Mouse (Mus musculus) intestine, postnatal 0 days (tissue): ENCODE data around the gene Epha4. TPM values are rescaled to one million over a fixed set of nuclear protein-coding genes. Genes with fewer than 3 reads are reported as not detected.

Experiments used
- ATAC-seq: fragments of 200-750 bp; cut with Nextera tagmentation; 2 replicates; pipeline ENCODE4 v1.8.0; 2017; ENCODE audit warnings: mild to moderate bottlenecking, moderate TSS enrichment, moderate library complexity
- H3K27ac ChIP-seq: fragments of 300-500 bp; sonication (generic); 2 replicates; pipeline ENCODE4 v1.5.1; 2014; ENCODE audit warnings: mild to moderate bottlenecking, low read depth, low read length, moderate library complexity
- H3K27me3 ChIP-seq: fragments of 300-500 bp; sonication (generic); replicated peaks from 2 replicates; pipeline ENCODE4 v1.6.1; 2014; ENCODE audit warnings: low read length, mixed read lengths; ENCODE audit not compliant: control insufficient read depth, insufficient read depth
- H3K36me3 ChIP-seq: fragments of 300-500 bp; sonication (generic); 2 replicates; pipeline ENCODE4 v1.6.1; 2014; ENCODE audit warnings: mild to moderate bottlenecking, moderate library complexity; ENCODE audit not compliant: control insufficient read depth, insufficient read depth
- H3K4me1 ChIP-seq: fragments of 300-500 bp; sonication (generic); replicated peaks from 2 replicates; pipeline ENCODE4 v1.6.1; 2014; ENCODE audit warnings: antibody characterized with exemption, low read length, mixed read lengths; ENCODE audit not compliant: control insufficient read depth, insufficient read depth
- H3K4me2 ChIP-seq: fragments of 300-500 bp; sonication (generic); replicated peaks from 2 replicates; pipeline ENCODE4 v1.6.1; 2014; ENCODE audit warnings: low read depth, mild to moderate bottlenecking, moderate library complexity
- H3K4me3 ChIP-seq: fragments of 300-500 bp; sonication (generic); 2 replicates; pipeline ENCODE4 v1.5.1; 2014; ENCODE audit warnings: low read depth, low read length
- H3K9ac ChIP-seq: fragments of 300-500 bp; sonication (generic); 2 replicates; pipeline ENCODE4 v1.6.1; 2014; ENCODE audit warnings: mild to moderate bottlenecking, low read depth, low read length
- H3K9me3 ChIP-seq: fragments of 300-500 bp; sonication (generic); 2 replicates; pipeline ENCODE4 v1.6.1; 2016; ENCODE audit warnings: mixed run types; ENCODE audit not compliant: control insufficient read depth
- CTCF ChIP-seq: sonication (generic); IDR thresholded peaks from 2 replicates; pipeline ENCODE4 v1.5.1; 2016; ENCODE audit warnings: low read depth, mild to moderate bottlenecking, control low read depth, antibody characterized with exemption, moderate library complexity
- WGBS: fragments of 180-500 bp; shearing (Covaris S2); extraction: QIAGEN DNeasy Blood & Tissue Kit; methylation state at CpG from one replicate; pipeline ENCODE4 v1.1.7; 2014; 5-methylcytosine and 5-hydroxymethylcytosine counted together
- polyA plus RNA-seq: library from polyadenylated mRNA; unstranded; fragments of >200 nt; fragmentation: Nextera tagmentation; extraction: Ambion mirVana; gene quantifications from 2 replicates; pipeline ENCODE4 v1.2.1, GENCODE M21; 2015

The Epha4 gene
- polyA plus RNA-seq, 1 experiment from 2014 or later, result 1.5 TPM

- Histone ChIP-seq H3K27ac (no peak overlapping the region), H3K36me3 (0 out of 2 replicates have a peak, but pooled peaks cover 6% of the 10 kb centered on the region), H3K27me3 (no peaks in the 10 kb centered on the region), H3K9me3 (no peaks in the 10 kb centered on the region), H3K4me3 (no peak overlapping the region), H3K4me2 (no peak overlapping the region), H3K9ac (no peak overlapping the region), H3K4me1 (no peaks in the 10 kb centered on the region)
- no peak for ATAC-seq
- no peak for TF ChIP-seq CTCF
- WGBS, result 90% methylated on average over 6 of the region's 6 CpGs
Observed at GRCm38 (mm10) chr1:77391590-77391989, 123.3 kb downstream of the Epha4 start.

GRCm38 (mm10) chr1:77389069-77389468, 125.8 kb downstream of the Epha4 start:
- H3K4me1 ChIP-seq, result no peaks in the 10 kb centered on the region
- no peak overlapping the region for H3K4me3 ChIP-seq
- TF ChIP-seq CTCF, result no peak
- H3K27ac ChIP-seq, result no peak overlapping the region
- H3K4me2 ChIP-seq, result no peak overlapping the region
- no peaks in the 10 kb centered on the region for H3K27me3 ChIP-seq
- 97% methylated on average over 2 of the region's 2 CpGs for WGBS
- H3K9me3 ChIP-seq, result no peaks in the 10 kb centered on the region
- H3K36me3 ChIP-seq, result 0 out of 2 replicates have a peak, but pooled peaks cover 6% of the 10 kb centered on the region
- no peak overlapping the region for H3K9ac ChIP-seq
- no peak for ATAC-seq

GRCm38 (mm10) chr1:77388556-77388955, 126.3 kb downstream of the Epha4 start:
- no peak for TF ChIP-seq CTCF
- WGBS, result 72% methylated on average over 4 of the region's 4 CpGs
- no peaks in the 10 kb centered on the region for H3K9me3 ChIP-seq
- H3K36me3 ChIP-seq, result 0 out of 2 replicates have a peak, but pooled peaks cover 6% of the 10 kb centered on the region
- no peak for ATAC-seq
- H3K4me2 ChIP-seq, result no peak overlapping the region
- H3K4me3 ChIP-seq, result no peak overlapping the region
- H3K9ac ChIP-seq, result no peak overlapping the region
- H3K27me3 ChIP-seq, result no peaks in the 10 kb centered on the region
- no peak overlapping the region for H3K27ac ChIP-seq
- H3K4me1 ChIP-seq, result no peaks in the 10 kb centered on the region

- no peak overlapping the region for H3K4me3 ChIP-seq
- H3K9me3 ChIP-seq, result no peaks in the 10 kb centered on the region
- H3K9ac ChIP-seq, result no peak overlapping the region
- no peak overlapping the region for H3K4me2 ChIP-seq
- no peaks in the 10 kb centered on the region for H3K27me3 ChIP-seq
- H3K36me3 ChIP-seq, result 0 out of 2 replicates have a peak, but pooled peaks cover 6% of the 10 kb centered on the region
- H3K4me1 ChIP-seq, result no peaks in the 10 kb centered on the region
- no peak for ATAC-seq
- no peak overlapping the region for H3K27ac ChIP-seq
- TF ChIP-seq CTCF, result no peak
- WGBS, result 84% methylated on average over 8 of the region's 8 CpGs
Observed at GRCm38 (mm10) chr1:77385613-77386012, 129.3 kb downstream of the Epha4 start.

- H3K4me1 ChIP-seq, result no peaks in the 10 kb centered on the region
- H3K27me3 ChIP-seq, result no peaks in the 10 kb centered on the region
- H3K9me3 ChIP-seq, result no peaks in the 10 kb centered on the region
- ATAC-seq, result no peak
- 0 out of 2 replicates have a peak, but pooled peaks cover 6% of the 10 kb centered on the region for H3K36me3 ChIP-seq
- no peak for TF ChIP-seq CTCF
- 89% methylated on average over 11 of the region's 11 CpGs for WGBS
- H3K4me2 ChIP-seq, result no peak overlapping the region
- H3K27ac ChIP-seq, result no peak overlapping the region
- no peak overlapping the region for H3K9ac ChIP-seq
- no peak overlapping the region for H3K4me3 ChIP-seq
Observed at GRCm38 (mm10) chr1:77383466-77383865, 131.4 kb downstream of the Epha4 start.

- no peaks in the 10 kb centered on the region for H3K4me1 ChIP-seq
- H3K36me3 ChIP-seq, result no peaks in the 10 kb centered on the region; the same call in 1 of the 2 replicates
- no peak overlapping the region for H3K4me3 ChIP-seq
- TF ChIP-seq CTCF, result no peak
- no peak overlapping the region for H3K4me2 ChIP-seq
- no peak for ATAC-seq
- 91% methylated on average over 8 of the region's 8 CpGs for WGBS
- H3K27ac ChIP-seq, result no peak overlapping the region
- H3K9me3 ChIP-seq, result no peaks in the 10 kb centered on the region
- H3K9ac ChIP-seq, result no peak overlapping the region
- H3K27me3 ChIP-seq, result no peaks in the 10 kb centered on the region
Observed at GRCm38 (mm10) chr1:77377550-77377980, 137.3 kb downstream of the Epha4 start.

- Histone ChIP-seq H3K4me2 (no peak overlapping the region), H3K9me3 (no peaks in the 10 kb centered on the region), H3K36me3 (no peaks in the 10 kb centered on the region; the same call in 1 of the 2 replicates), H3K9ac (no peak overlapping the region), H3K27ac (no peak overlapping the region), H3K4me3 (no peak overlapping the region), H3K4me1 (no peaks in the 10 kb centered on the region), H3K27me3 (no peaks in the 10 kb centered on the region)
- TF ChIP-seq CTCF, result no peak
- ATAC-seq, result no peak
- 75% methylated on average over 4 of the region's 5 CpGs for WGBS
Observed at GRCm38 (mm10) chr1:77374054-77374453, 140.8 kb downstream of the Epha4 start.
